Mouse (Mus musculus): ENCODE data around the gene Tpp1. TPM values are rescaled to one million over a fixed set of nuclear protein-coding genes. Genes with fewer than 3 reads are reported as not detected.

The Tpp1 gene
- polyA plus RNA-seq, 1 experiment: not detected

- TF ChIP-seq CTCF (IDR thresholded peaks at IDR 0.05; ENCODE audit: insufficient read depth, low read depth, low read length): no peak
- TF ChIP-seq POLR2A (IDR thresholded peaks at IDR 0.05; ENCODE audit: insufficient read depth, low read depth, low read length): no peak
- Histone ChIP-seq H3K27ac (ENCODE audit: insufficient read depth, low read depth, low read length) (no peak overlapping the region), H3K4me1 (ENCODE audit: control insufficient read depth, insufficient read depth, low read length) (no peaks in the 10 kb centered on the region; the same call in 1 of the 2 replicates), H3K4me3 (ENCODE audit: insufficient read depth, low read depth, low read length) (no peak overlapping the region)
- WGBS: 89% methylated on average over 8 of the region's 8 CpGs
These were observed 17.2 kb downstream of the Tpp1 start for GRCm38 (mm10) chr7:105734826-105735225.

DNA sequence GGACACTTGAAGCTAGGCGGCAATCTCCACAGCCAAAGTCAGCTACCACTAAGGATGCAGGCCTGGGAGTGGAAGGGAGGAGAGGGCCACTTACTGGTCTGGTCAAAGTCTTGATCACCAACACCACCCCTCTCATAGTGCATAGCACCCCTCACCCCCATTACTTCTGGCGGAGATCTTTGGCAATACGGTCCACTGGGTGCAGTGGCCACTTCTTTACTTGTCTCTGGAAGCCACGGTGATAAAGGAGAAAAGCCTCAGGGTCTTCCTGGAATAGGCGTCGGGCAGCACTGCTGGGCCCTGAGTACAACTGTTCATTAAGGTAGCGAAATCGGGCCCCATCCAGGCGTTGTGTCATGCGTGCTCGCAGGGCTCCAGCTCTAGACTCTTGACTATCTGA is 18.2 kb downstream of the Tpp1 start:
- WGBS: 94% methylated on average over 11 of the region's 11 CpGs
- no peak for TF ChIP-seq CTCF (IDR thresholded peaks at IDR 0.05; ENCODE audit: insufficient read depth, low read depth, low read length)
- no peak for TF ChIP-seq POLR2A (IDR thresholded peaks at IDR 0.05; ENCODE audit: insufficient read depth, low read depth, low read length)

GRCm38 (mm10) chr7:105728701-105729428 is 23.2 kb downstream of the Tpp1 start:
- Histone ChIP-seq H3K4me3 (ENCODE audit: insufficient read depth, low read depth, low read length) (no peak overlapping the region), H3K4me1 (ENCODE audit: control insufficient read depth, insufficient read depth, low read length) (no peaks in the 10 kb centered on the region), H3K27ac (ENCODE audit: insufficient read depth, low read depth, low read length) (peak overlapping the region; percentile 69)
- TF ChIP-seq POLR2A (IDR thresholded peaks at IDR 0.05; ENCODE audit: insufficient read depth, low read depth, low read length) (no peak), CTCF (IDR thresholded peaks at IDR 0.05; ENCODE audit: insufficient read depth, low read depth, low read length) (no peak)
- WGBS: 22% methylated on average over 6 of the region's 6 CpGs

More for the DNA sequence above, 18.2 kb downstream of the Tpp1 start:
- Histone ChIP-seq H3K4me1 (ENCODE audit: control insufficient read depth, insufficient read depth, low read length) (no peaks in the 10 kb centered on the region; the same call in 1 of the 2 replicates), H3K4me3 (ENCODE audit: insufficient read depth, low read depth, low read length) (no peak overlapping the region), H3K27ac (ENCODE audit: insufficient read depth, low read depth, low read length) (no peak overlapping the region)

- H3K4me1 ChIP-seq (ENCODE audit: control insufficient read depth, insufficient read depth, low read length): no peaks in the 10 kb centered on the region
- no peak overlapping the region for H3K4me3 ChIP-seq (ENCODE audit: insufficient read depth, low read depth, low read length)
- 87% methylated on average over 4 of the region's 4 CpGs for WGBS
- TF ChIP-seq CTCF (IDR thresholded peaks at IDR 0.05; ENCODE audit: insufficient read depth, low read depth, low read length) (no peak), POLR2A (IDR thresholded peaks at IDR 0.05; ENCODE audit: insufficient read depth, low read depth, low read length) (no peak)
- H3K27ac ChIP-seq (ENCODE audit: insufficient read depth, low read depth, low read length): no peak overlapping the region
These were observed 25.1 kb downstream of the Tpp1 start for GRCm38 (mm10) chr7:105726980-105727325.

DNA sequence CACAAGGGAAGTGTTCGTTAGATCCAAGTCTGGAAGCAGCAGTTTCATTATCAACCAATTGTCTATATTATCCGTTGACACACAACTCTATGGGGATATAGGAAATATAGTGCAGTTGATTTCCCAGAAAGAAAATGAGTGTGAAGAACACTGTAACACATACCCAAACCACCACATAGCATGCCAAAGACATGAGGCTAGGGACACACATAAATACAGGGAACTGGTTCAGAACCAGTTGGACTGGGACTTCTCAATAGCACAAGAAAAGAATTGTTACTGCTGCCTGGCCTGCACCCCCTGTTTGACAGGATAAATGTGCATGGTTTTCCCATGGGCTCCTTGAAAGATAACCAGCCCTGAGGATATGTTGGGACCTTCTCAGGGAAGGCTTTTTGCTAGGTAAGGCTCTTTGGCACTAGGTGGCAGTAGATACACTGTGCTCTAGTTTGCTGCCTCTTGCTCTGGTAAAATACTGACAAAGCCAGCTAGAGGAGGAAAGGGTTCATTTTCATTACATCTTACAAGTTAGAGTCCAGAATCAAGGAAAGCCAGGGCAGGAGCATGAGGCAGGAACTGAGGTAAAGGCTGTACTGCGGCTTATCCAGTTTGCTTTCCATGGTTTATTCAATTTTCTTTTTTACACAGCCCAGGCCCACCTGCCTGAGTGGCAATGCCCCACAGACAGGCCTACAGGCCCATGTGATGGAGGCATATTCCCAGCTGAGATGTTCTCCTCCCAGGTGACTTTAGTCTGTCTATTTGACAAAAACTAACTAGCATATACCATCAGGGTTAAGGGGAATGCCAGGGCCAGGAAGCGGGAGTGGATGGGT is 25.7 kb downstream of the Tpp1 start:
- 79% methylated on average over 4 of the region's 4 CpGs for WGBS
- Histone ChIP-seq H3K4me1 (ENCODE audit: control insufficient read depth, insufficient read depth, low read length) (no peaks in the 10 kb centered on the region), H3K4me3 (ENCODE audit: insufficient read depth, low read depth, low read length) (no peak overlapping the region), H3K27ac (ENCODE audit: insufficient read depth, low read depth, low read length) (peak overlapping the region; percentile 37; the same call in 1 of the 2 replicates)
- no peak for TF ChIP-seq CTCF (IDR thresholded peaks at IDR 0.05; ENCODE audit: insufficient read depth, low read depth, low read length)
- no peak for TF ChIP-seq POLR2A (IDR thresholded peaks at IDR 0.05; ENCODE audit: insufficient read depth, low read depth, low read length)

- TF ChIP-seq POLR2A (IDR thresholded peaks at IDR 0.05; ENCODE audit: insufficient read depth, low read depth, low read length) (no peak), CTCF (IDR thresholded peaks at IDR 0.05; ENCODE audit: insufficient read depth, low read depth, low read length) (no peak)
- no peak overlapping the region for H3K27ac ChIP-seq (ENCODE audit: insufficient read depth, low read depth, low read length)
- no peak overlapping the region for H3K4me3 ChIP-seq (ENCODE audit: insufficient read depth, low read depth, low read length)
- H3K4me1 ChIP-seq (ENCODE audit: control insufficient read depth, insufficient read depth, low read length): no peaks in the 10 kb centered on the region
- 26% methylated on average over 2 of the region's 2 CpGs for WGBS
These were observed 30.1 kb downstream of the Tpp1 start for GRCm38 (mm10) chr7:105721916-105722315.

DNA sequence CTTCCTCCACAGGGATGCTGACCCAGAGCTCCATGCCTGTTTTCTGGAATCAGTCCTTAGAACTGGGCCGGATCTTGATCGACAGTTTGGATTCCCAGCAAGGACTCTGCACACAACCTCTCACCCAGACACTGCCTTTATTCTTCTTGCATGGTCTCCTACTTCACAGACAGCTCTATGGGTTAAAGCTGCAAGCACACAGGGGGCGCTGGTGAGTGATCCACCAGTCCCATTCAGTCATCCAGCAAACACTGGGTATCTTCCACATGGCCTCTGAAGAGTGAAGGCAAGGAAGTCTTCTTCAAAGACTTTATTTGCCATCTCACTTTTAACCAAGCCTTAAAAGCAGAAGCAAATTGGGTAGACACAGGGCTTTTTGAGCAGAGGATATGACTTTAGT is 36.7 kb downstream of the Tpp1 start:
- Histone ChIP-seq H3K27ac (ENCODE audit: insufficient read depth, low read depth, low read length) (no peak overlapping the region), H3K4me1 (ENCODE audit: control insufficient read depth, insufficient read depth, low read length) (no peaks in the 10 kb centered on the region), H3K4me3 (ENCODE audit: insufficient read depth, low read depth, low read length) (no peak overlapping the region)
- TF ChIP-seq CTCF (IDR thresholded peaks at IDR 0.05; ENCODE audit: insufficient read depth, low read depth, low read length) (no peak), POLR2A (IDR thresholded peaks at IDR 0.05; ENCODE audit: insufficient read depth, low read depth, low read length) (no peak)
- 55% methylated on average over 3 of the region's 3 CpGs for WGBS

DNA sequence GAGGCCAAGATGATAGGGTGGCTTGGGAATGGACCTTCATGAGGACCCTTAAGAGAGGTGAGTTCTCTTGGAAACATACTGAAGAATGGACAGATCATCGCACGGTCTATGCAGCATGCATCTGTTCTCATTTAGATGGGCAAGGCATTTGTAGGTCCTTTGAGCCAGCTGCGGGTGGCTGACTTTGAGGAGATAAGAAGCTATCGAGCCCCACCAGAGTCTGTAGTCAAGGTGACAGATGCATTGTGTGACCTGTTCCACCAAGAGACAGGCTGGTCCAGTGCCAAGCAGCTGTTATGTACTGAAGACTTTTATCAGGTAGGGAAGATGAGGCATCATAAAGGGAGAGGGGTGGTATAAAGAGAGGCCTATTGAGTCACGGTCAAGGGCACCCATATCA is 43.3 kb downstream of the Tpp1 start:
- Histone ChIP-seq H3K4me3 (ENCODE audit: insufficient read depth, low read depth, low read length) (no peak overlapping the region), H3K4me1 (ENCODE audit: control insufficient read depth, insufficient read depth, low read length) (no peaks in the 10 kb centered on the region), H3K27ac (ENCODE audit: insufficient read depth, low read depth, low read length) (no peak overlapping the region)
- TF ChIP-seq POLR2A (IDR thresholded peaks at IDR 0.05; ENCODE audit: insufficient read depth, low read depth, low read length) (no peak), CTCF (IDR thresholded peaks at IDR 0.05; ENCODE audit: insufficient read depth, low read depth, low read length) (no peak)
- 96% methylated on average over 5 of the region's 5 CpGs for WGBS

- Histone ChIP-seq H3K27ac (ENCODE audit: insufficient read depth, low read depth, low read length) (no peak overlapping the region), H3K4me3 (ENCODE audit: insufficient read depth, low read depth, low read length) (no peak overlapping the region), H3K4me1 (ENCODE audit: control insufficient read depth, insufficient read depth, low read length) (peaks cover 7% of the 10 kb centered on the region)
- TF ChIP-seq POLR2A (IDR thresholded peaks at IDR 0.05; ENCODE audit: insufficient read depth, low read depth, low read length) (no peak), CTCF (IDR thresholded peaks at IDR 0.05; ENCODE audit: insufficient read depth, low read depth, low read length) (no peak)
- WGBS: 93% methylated on average over 4 of the region's 4 CpGs
These were observed 48.2 kb downstream of the Tpp1 start for GRCm38 (mm10) chr7:105703816-105704215.

Measured in olfactory bulb, adult 2 months (tissue).